ENCODE assay signal across 9 mouse cellular contexts in genomic region chr6:83267616-83268015, GRCm38 (mm10). TPM values are rescaled to one million over a fixed set of nuclear protein-coding genes. Genes with fewer than 3 reads are reported as not detected.
DNase-seq lines count a peak whose midpoint lies in the region; ATAC-seq and TF ChIP-seq lines count a peak whose summit lies in the region.
"Had no signal": no experiment of that assay in that cellular context is flagged by ENCODE, and none has a peak within 500 bp of the region (broad histone marks: within the 10 kb centered on the region; RNA-seq: fewer than 3 reads in every experiment).

No protein-coding gene starts in this region.

- no peak for TF ChIP-seq CTCF in midbrain, postnatal 0 days (IDR thresholded peaks at IDR 0.05)

- no peak overlapping the region for H3K27ac ChIP-seq in kidney, embryonic 16.5 days (ENCODE audit: low read length)
- peak overlapping the region; percentile 53; the same call in 1 of the 2 replicates for H3K27ac ChIP-seq in embryonic facial prominence, embryonic 13.5 days
- peak overlapping the region; percentile 89 for H3K27ac ChIP-seq in hindbrain, embryonic 14.5 days
- H3K27ac ChIP-seq in midbrain, postnatal 0 days (ENCODE audit: low read depth, low read length): peak overlapping the region; percentile 85

- WGBS in kidney, embryonic 16.5 days: 67% methylated on average over 4 of the region's 4 CpGs
- 70% methylated on average over 4 of the region's 4 CpGs for WGBS in embryonic facial prominence, embryonic 13.5 days
- 64% methylated on average over 4 of the region's 4 CpGs for WGBS in hindbrain, embryonic 14.5 days
- WGBS in midbrain, postnatal 0 days: 61% methylated on average over 4 of the region's 4 CpGs

- DNase-seq in kidney, adult 18-20 months: no peak
- DNase-seq in hindbrain, embryonic 14.5 days (ENCODE audit: low spot score): peak; percentile 28
- no peak for DNase-seq in midbrain, postnatal 0 days (ENCODE audit: low spot score)
- DNase-seq in ovary, postnatal 14 days (ENCODE audit: low spot score): no peak
- no peak for DNase-seq in frontal cortex, postnatal 10 days (ENCODE audit: low spot score in 2 of 2)

- peaks cover 4% of the 10 kb centered on the region; the same call in 1 of the 2 replicates for H3K4me1 ChIP-seq in kidney, embryonic 16.5 days (ENCODE audit: insufficient read depth, low read length)
- peaks cover 8% of the 10 kb centered on the region for H3K4me1 ChIP-seq in embryonic facial prominence, embryonic 13.5 days
- H3K4me1 ChIP-seq in hindbrain, embryonic 14.5 days (replicated peaks; ENCODE audit: control insufficient read depth, insufficient read depth, low read length): no peaks in the 10 kb centered on the region; the same call in 1 of the 2 replicates
- H3K4me1 ChIP-seq in midbrain, postnatal 0 days (ENCODE audit: insufficient read depth, low read length): 0 out of 2 replicates have a peak, but pooled peaks cover 3% of the 10 kb centered on the region

- peak overlapping the region; percentile 61 for H3K4me2 ChIP-seq in kidney, embryonic 16.5 days (replicated peaks; ENCODE audit: low read depth, low read length)
- H3K4me2 ChIP-seq in embryonic facial prominence, embryonic 13.5 days: peak overlapping the region; percentile 65
- H3K4me2 ChIP-seq in hindbrain, embryonic 14.5 days (replicated peaks): peak overlapping the region; percentile 56
- peak overlapping the region; percentile 56 for H3K4me2 ChIP-seq in midbrain, postnatal 0 days (ENCODE audit: low read depth, low read length, poor library complexity, severe bottlenecking)

- H3K36me3 ChIP-seq in kidney, embryonic 16.5 days (ENCODE audit: insufficient read depth, low read length): no peaks in the 10 kb centered on the region
- no peaks in the 10 kb centered on the region for H3K36me3 ChIP-seq in embryonic facial prominence, embryonic 13.5 days
- no peaks in the 10 kb centered on the region for H3K36me3 ChIP-seq in hindbrain, embryonic 14.5 days (replicated peaks; ENCODE audit: control insufficient read depth, insufficient read depth)
- H3K36me3 ChIP-seq in midbrain, postnatal 0 days (ENCODE audit: insufficient read depth, low read length): no peaks in the 10 kb centered on the region

- ATAC-seq in kidney, embryonic 16.5 days (ENCODE audit: low FRiP score, low TSS enrichment): no peak
- no peak for ATAC-seq in embryonic facial prominence, embryonic 13.5 days (ENCODE audit: insufficient number of reproducible peaks, insufficient read depth, low FRiP score, low TSS enrichment, low read depth)
- ATAC-seq in hindbrain, embryonic 14.5 days (ENCODE audit: low FRiP score): no peak
- no peak for ATAC-seq in midbrain, postnatal 0 days (ENCODE audit: low FRiP score)
- no peak for ATAC-seq in CD4-positive, CD25-positive, alpha-beta regulatory T cell, adult 4 months

- H3K27me3 ChIP-seq in kidney, embryonic 16.5 days (ENCODE audit: insufficient read depth, low read length): no peaks in the 10 kb centered on the region
- no peaks in the 10 kb centered on the region for H3K27me3 ChIP-seq in embryonic facial prominence, embryonic 13.5 days
- H3K27me3 ChIP-seq in hindbrain, embryonic 14.5 days (ENCODE audit: control insufficient read depth, insufficient read depth, low read length): no peaks in the 10 kb centered on the region
- H3K27me3 ChIP-seq in midbrain, postnatal 0 days (ENCODE audit: insufficient read depth, low read length): no peaks in the 10 kb centered on the region

- no peaks in the 10 kb centered on the region for H3K9me3 ChIP-seq in kidney, embryonic 16.5 days (ENCODE audit: low read length)
- H3K9me3 ChIP-seq in embryonic facial prominence, embryonic 13.5 days: no peaks in the 10 kb centered on the region
- no peaks in the 10 kb centered on the region for H3K9me3 ChIP-seq in hindbrain, embryonic 14.5 days (ENCODE audit: control insufficient read depth, low read length)
- no peaks in the 10 kb centered on the region for H3K9me3 ChIP-seq in midbrain, postnatal 0 days (ENCODE audit: low read length)

- H3K4me3 ChIP-seq in kidney, embryonic 16.5 days (ENCODE audit: low read length): peak overlapping the region; percentile 56; the same call in 1 of the 2 replicates
- H3K4me3 ChIP-seq in embryonic facial prominence, embryonic 13.5 days: peak overlapping the region; percentile 51
- peak overlapping the region; percentile 37 for H3K4me3 ChIP-seq in hindbrain, embryonic 14.5 days (replicated peaks; ENCODE audit: low read length)
- no peak overlapping the region for H3K4me3 ChIP-seq in midbrain, postnatal 0 days (ENCODE audit: low read depth, low read length)

- no peak overlapping the region; the same call in 1 of the 2 replicates for H3K9ac ChIP-seq in kidney, embryonic 16.5 days (replicated peaks; ENCODE audit: low read length)
- H3K9ac ChIP-seq in embryonic facial prominence, embryonic 13.5 days: peak overlapping the region; percentile 59; the same call in 1 of the 2 replicates
- H3K9ac ChIP-seq in hindbrain, embryonic 14.5 days: peak overlapping the region; percentile 55; the same call in 1 of the 2 replicates
- 0 out of 2 replicates have a peak overlapping the region, but pooled peaks have one; percentile 24 for H3K9ac ChIP-seq in midbrain, postnatal 0 days (replicated peaks; ENCODE audit: low read length, poor library complexity, severe bottlenecking)

RNA-seq across cellular contexts. Expression of gene Slc4a5, which starts 48.0 kb away (rescaled TPM):
- 0.72 and 0.91 TPM in 2 replicates for polyA plus RNA-seq in kidney, embryonic 16.5 days (2015; fragmentation: Nextera tagmentation; extraction: Ambion mirVana)
- 0.15 and 0.20 TPM in 2 replicates for polyA plus RNA-seq in embryonic facial prominence, embryonic 13.5 days (2015; fragmentation: Nextera tagmentation; extraction: Ambion mirVana)
- 3.5 and 4.8 TPM in 2 replicates for polyA plus RNA-seq in hindbrain, embryonic 14.5 days (2014; fragmentation: Nextera tagmentation; extraction: Ambion mirVana)
- 0.57 and 3.3 TPM in 2 replicates for total RNA-seq in midbrain, postnatal 0 days (2014; rRNA removed)
- 0.16 and 0.25 TPM in 2 replicates for polyA plus RNA-seq in midbrain, postnatal 0 days (2015; fragmentation: Nextera tagmentation; extraction: Ambion mirVana)
- polyA plus RNA-seq in CD4-positive, CD25-positive, alpha-beta regulatory T cell, adult 4 months (2017; shearing (Covaris generic)): 1 to 10 TPM in 1 of 2 experiments, under 1 TPM in 1; 0.75 to 1.1 TPM
- total RNA-seq: common myeloid progenitor, adult 5-6 weeks had no signal

RNA-seq across cellular contexts. Expression of gene Mthfd2, which starts 58.1 kb away (rescaled TPM):
- 38.5 and 40.5 TPM in 2 replicates for polyA plus RNA-seq in kidney, embryonic 16.5 days (2015; fragmentation: Nextera tagmentation; extraction: Ambion mirVana)
- polyA plus RNA-seq in embryonic facial prominence, embryonic 13.5 days (2015; fragmentation: Nextera tagmentation; extraction: Ambion mirVana): 36.3 and 37.0 TPM in 2 replicates
- 30.4 and 35.7 TPM in 2 replicates for polyA plus RNA-seq in hindbrain, embryonic 14.5 days (2014; fragmentation: Nextera tagmentation; extraction: Ambion mirVana)
- total RNA-seq in midbrain, postnatal 0 days (2014; rRNA removed): 19.2 and 24.0 TPM in 2 replicates
- polyA plus RNA-seq in midbrain, postnatal 0 days (2015; fragmentation: Nextera tagmentation; extraction: Ambion mirVana): 27.0 and 32.0 TPM in 2 replicates
- polyA plus RNA-seq in CD4-positive, CD25-positive, alpha-beta regulatory T cell, adult 4 months (2017; shearing (Covaris generic)): 100 to 1,000 TPM; 128 TPM

RNA-seq across cellular contexts. Expression of gene Mob1a, which starts 58.2 kb away (rescaled TPM):
- 70.0 and 73.8 TPM in 2 replicates for polyA plus RNA-seq in kidney, embryonic 16.5 days (2015; fragmentation: Nextera tagmentation; extraction: Ambion mirVana)
- polyA plus RNA-seq in embryonic facial prominence, embryonic 13.5 days (2015; fragmentation: Nextera tagmentation; extraction: Ambion mirVana): 60.1 and 65.1 TPM in 2 replicates
- polyA plus RNA-seq in hindbrain, embryonic 14.5 days (2014; fragmentation: Nextera tagmentation; extraction: Ambion mirVana): 27.8 and 30.6 TPM in 2 replicates
- total RNA-seq in midbrain, postnatal 0 days (2014; rRNA removed): 23.2 and 31.6 TPM in 2 replicates
- 8.7 and 9.0 TPM in 2 replicates for polyA plus RNA-seq in midbrain, postnatal 0 days (2015; fragmentation: Nextera tagmentation; extraction: Ambion mirVana)
- 10 to 100 TPM; 48.6 to 70.3 TPM for polyA plus RNA-seq in CD4-positive, CD25-positive, alpha-beta regulatory T cell, adult 4 months (2017; shearing (Covaris generic))
